Mouse (Mus musculus): ENCODE measurements around the gene Rerg. TPM values are rescaled to one million over a fixed set of nuclear protein-coding genes. Genes with fewer than 3 reads are reported as not detected.

Rerg gene
- polyA plus RNA-seq, 1 experiment from 2014 or later = 21.3 TPM

- Histone ChIP-seq H3K4me2 (no peak overlapping the region), H3K27me3 (ENCODE audit: insufficient read depth, low read length) (no peaks in the 10 kb centered on the region), H3K36me3 (ENCODE audit: insufficient read depth) (no peaks in the 10 kb centered on the region), H3K4me1 (ENCODE audit: insufficient read depth) (no peaks in the 10 kb centered on the region), H3K27ac (ENCODE audit: low read depth) (no peak overlapping the region), H3K9ac (no peak overlapping the region), H3K4me3 (ENCODE audit: low read depth, low read length) (no peak overlapping the region), H3K9me3 (ENCODE audit: low read depth, low read length) (no peaks in the 10 kb centered on the region)
- DNase-seq = no peak
- no peak for ATAC-seq (ENCODE audit: insufficient read depth)
- 80% methylated on average over 5 of the region's 5 CpGs for WGBS
- no peak for TF ChIP-seq CTCF (IDR thresholded peaks at IDR 0.05; ENCODE audit: low read depth)
These were observed 82.3 kb downstream of the Rerg start for GRCm38 (mm10) chr6:137087956-137088355.

- Histone ChIP-seq H3K4me2 (no peak overlapping the region), H3K4me1 (ENCODE audit: insufficient read depth) (no peaks in the 10 kb centered on the region), H3K27me3 (ENCODE audit: insufficient read depth, low read length) (no peaks in the 10 kb centered on the region), H3K9me3 (ENCODE audit: low read depth, low read length) (no peaks in the 10 kb centered on the region), H3K36me3 (ENCODE audit: insufficient read depth) (no peaks in the 10 kb centered on the region), H3K4me3 (ENCODE audit: low read depth, low read length) (no peak overlapping the region), H3K27ac (ENCODE audit: low read depth) (no peak overlapping the region), H3K9ac (no peak overlapping the region)
- no peak for TF ChIP-seq CTCF (IDR thresholded peaks at IDR 0.05; ENCODE audit: low read depth)
- no peak for DNase-seq
- ATAC-seq (ENCODE audit: insufficient read depth) = no peak
- WGBS = 73% methylated on average over 3 of the region's 3 CpGs
These were observed 82.8 kb downstream of the Rerg start for GRCm38 (mm10) chr6:137087470-137087869.

- TF ChIP-seq CTCF (IDR thresholded peaks at IDR 0.05; ENCODE audit: low read depth) = no peak
- no peak for DNase-seq
- WGBS = 63% methylated on average over 6 of the region's 6 CpGs
These were observed 90.6 kb downstream of the Rerg start for GRCm38 (mm10) chr6:137079701-137080100.

GRCm38 (mm10) chr6:137076731-137077130, 93.6 kb downstream of the Rerg start:
- Histone ChIP-seq H3K4me3 (ENCODE audit: low read depth, low read length) (no peak overlapping the region), H3K4me2 (no peak overlapping the region), H3K9ac (no peak overlapping the region), H3K27me3 (ENCODE audit: insufficient read depth, low read length) (no peaks in the 10 kb centered on the region), H3K27ac (ENCODE audit: low read depth) (no peak overlapping the region), H3K4me1 (ENCODE audit: insufficient read depth) (no peaks in the 10 kb centered on the region), H3K36me3 (ENCODE audit: insufficient read depth) (no peaks in the 10 kb centered on the region), H3K9me3 (ENCODE audit: low read depth, low read length) (no peaks in the 10 kb centered on the region)
- 87% methylated on average over 13 of the region's 13 CpGs for WGBS
- ATAC-seq (ENCODE audit: insufficient read depth) (no peak), DNase-seq (no peak)
- TF ChIP-seq CTCF (IDR thresholded peaks at IDR 0.05; ENCODE audit: low read depth) = no peak

More at GRCm38 (mm10) chr6:137079701-137080100, 90.6 kb downstream of the Rerg start:
- H3K9ac ChIP-seq = no peak overlapping the region
- H3K27me3 ChIP-seq (ENCODE audit: insufficient read depth, low read length) = no peaks in the 10 kb centered on the region
- H3K27ac ChIP-seq (ENCODE audit: low read depth) = no peak overlapping the region
- H3K4me2 ChIP-seq = no peak overlapping the region
- no peaks in the 10 kb centered on the region for H3K4me1 ChIP-seq (ENCODE audit: insufficient read depth)
- H3K4me3 ChIP-seq (ENCODE audit: low read depth, low read length) = no peak overlapping the region
- no peaks in the 10 kb centered on the region for H3K9me3 ChIP-seq (ENCODE audit: low read depth, low read length)
- H3K36me3 ChIP-seq (ENCODE audit: insufficient read depth) = no peaks in the 10 kb centered on the region
- ATAC-seq (ENCODE audit: insufficient read depth) = no peak

- WGBS = 70% methylated on average over 6 of the region's 6 CpGs
- ATAC-seq (ENCODE audit: insufficient read depth) (no peak), DNase-seq (no peak)
- no peaks in the 10 kb centered on the region for H3K36me3 ChIP-seq (ENCODE audit: insufficient read depth)
- H3K27me3 ChIP-seq (ENCODE audit: insufficient read depth, low read length) = no peaks in the 10 kb centered on the region
- H3K9me3 ChIP-seq (ENCODE audit: low read depth, low read length) = no peaks in the 10 kb centered on the region
- no peak for TF ChIP-seq CTCF (IDR thresholded peaks at IDR 0.05; ENCODE audit: low read depth)
- no peak overlapping the region for H3K4me3 ChIP-seq (ENCODE audit: low read depth, low read length)
- H3K4me1 ChIP-seq (ENCODE audit: insufficient read depth) = no peaks in the 10 kb centered on the region
- H3K4me2 ChIP-seq = no peak overlapping the region
- H3K9ac ChIP-seq = no peak overlapping the region
- no peak overlapping the region for H3K27ac ChIP-seq (ENCODE audit: low read depth)
These were observed 94.1 kb downstream of the Rerg start for GRCm38 (mm10) chr6:137076225-137076624.

GRCm38 (mm10) chr6:137072256-137072655, 98.0 kb downstream of the Rerg start:
- DNase-seq (no peak), ATAC-seq (ENCODE audit: insufficient read depth) (no peak)
- H3K4me3 ChIP-seq (ENCODE audit: low read depth, low read length) = no peak overlapping the region
- H3K27me3 ChIP-seq (ENCODE audit: insufficient read depth, low read length) = no peaks in the 10 kb centered on the region
- H3K36me3 ChIP-seq (ENCODE audit: insufficient read depth) = no peaks in the 10 kb centered on the region
- WGBS = 47% methylated on average over 8 of the region's 8 CpGs
- no peaks in the 10 kb centered on the region for H3K4me1 ChIP-seq (ENCODE audit: insufficient read depth)
- no peak overlapping the region for H3K27ac ChIP-seq (ENCODE audit: low read depth)
- no peak overlapping the region for H3K9ac ChIP-seq
- H3K4me2 ChIP-seq = no peak overlapping the region
- H3K9me3 ChIP-seq (ENCODE audit: low read depth, low read length) = no peaks in the 10 kb centered on the region
- no peak for TF ChIP-seq CTCF (IDR thresholded peaks at IDR 0.05; ENCODE audit: low read depth)

- no peaks in the 10 kb centered on the region for H3K27me3 ChIP-seq (ENCODE audit: insufficient read depth, low read length)
- ATAC-seq (ENCODE audit: insufficient read depth) (no peak), DNase-seq (no peak)
- no peak overlapping the region for H3K4me2 ChIP-seq
- no peaks in the 10 kb centered on the region for H3K36me3 ChIP-seq (ENCODE audit: insufficient read depth)
- no peak for TF ChIP-seq CTCF (IDR thresholded peaks at IDR 0.05; ENCODE audit: low read depth)
- no peak overlapping the region for H3K4me3 ChIP-seq (ENCODE audit: low read depth, low read length)
- WGBS = 68% methylated on average over 9 of the region's 9 CpGs
- H3K4me1 ChIP-seq (ENCODE audit: insufficient read depth) = no peaks in the 10 kb centered on the region
- no peak overlapping the region for H3K27ac ChIP-seq (ENCODE audit: low read depth)
- no peaks in the 10 kb centered on the region for H3K9me3 ChIP-seq (ENCODE audit: low read depth, low read length)
- H3K9ac ChIP-seq = no peak overlapping the region
These were observed 98.8 kb downstream of the Rerg start for GRCm38 (mm10) chr6:137071466-137071865.

GRCm38 (mm10) chr6:137065506-137065905, 104.8 kb downstream of the Rerg start:
- Histone ChIP-seq H3K4me2 (no peak overlapping the region), H3K9ac (no peak overlapping the region), H3K27ac (ENCODE audit: low read depth) (no peak overlapping the region), H3K27me3 (ENCODE audit: insufficient read depth, low read length) (no peaks in the 10 kb centered on the region), H3K4me1 (ENCODE audit: insufficient read depth) (no peaks in the 10 kb centered on the region), H3K4me3 (ENCODE audit: low read depth, low read length) (no peak overlapping the region), H3K36me3 (ENCODE audit: insufficient read depth) (no peaks in the 10 kb centered on the region), H3K9me3 (ENCODE audit: low read depth, low read length) (no peaks in the 10 kb centered on the region)
- no peak for DNase-seq
- TF ChIP-seq CTCF (IDR thresholded peaks at IDR 0.05; ENCODE audit: low read depth) = no peak
- 59% methylated on average over 7 of the region's 7 CpGs for WGBS
- no peak for ATAC-seq (ENCODE audit: insufficient read depth)

All from lung, embryonic 14.5 days (tissue).